Mouse (Mus musculus) embryonic facial prominence, embryonic 14.5 days (tissue): ENCODE data around the gene Olfr1412. TPM values are rescaled to one million over a fixed set of nuclear protein-coding genes. Genes with fewer than 3 reads are reported as not detected.

Experiments used
- polyA plus RNA-seq: library from polyadenylated mRNA; unstranded; fragments of >200 nt; fragmentation: Nextera tagmentation; extraction: Ambion mirVana; gene quantifications from 2 replicates; pipeline ENCODE4 v1.2.1, GENCODE M21; 2014

Olfr1412 gene
- polyA plus RNA-seq, 1 experiment from 2014 or later = not detected

Other genes with a start within 250 kb of the Olfr1412 start
- 256 and 284 TPM in 2 replicates for gene Ndufa10, start 111.9 kb upstream of the Olfr1412 start, polyA plus RNA-seq
- 0.03 TPM in 1 of 2 replicates, not detected in the other for gene Olfr1416, start 100.7 kb upstream of the Olfr1412 start, polyA plus RNA-seq
- not detected in 2 replicates for gene Olfr1415, start 89.7 kb upstream of the Olfr1412 start, polyA plus RNA-seq
- gene Olfr1414, start 67.1 kb upstream of the Olfr1412 start, polyA plus RNA-seq = 0.11 and 0.12 TPM in 2 replicates
- not detected in 2 replicates for gene Olfr1413, start 14.5 kb upstream of the Olfr1412 start, polyA plus RNA-seq
- not detected in 2 replicates for gene Olfr1411, start 8.6 kb downstream of the Olfr1412 start, polyA plus RNA-seq
- gene Olfr1410, start 20.0 kb downstream of the Olfr1412 start, polyA plus RNA-seq = not detected in 2 replicates
- 0.07 TPM in 1 of 2 replicates, not detected in the other for gene Olfr12, start 32.0 kb downstream of the Olfr1412 start, polyA plus RNA-seq
- 425 and 478 TPM in 2 replicates for gene Cops9, start 56.2 kb downstream of the Olfr1412 start, polyA plus RNA-seq
- 0.12 and 0.51 TPM in 2 replicates for gene Otos, start 63.1 kb downstream of the Olfr1412 start, polyA plus RNA-seq
- 93.3 and 104 TPM in 2 replicates for gene Gpc1, start 245.9 kb downstream of the Olfr1412 start, polyA plus RNA-seq